Comparison of ENCODE assay signal across 9 mouse cellular contexts in genomic region chr10:123265241-123265790, GRCm38 (mm10). TPM values are rescaled to one million over a fixed set of nuclear protein-coding genes. Genes with fewer than 3 reads are reported as not detected.
DNase-seq lines count a peak whose midpoint lies in the region; ATAC-seq lines count a peak whose summit lies in the region.
"Had no signal": no experiment of that assay in that cellular context is flagged by ENCODE, and none has a peak within 500 bp of the region (broad histone marks: within the 10 kb centered on the region; RNA-seq: fewer than 3 reads in every experiment).

No protein-coding gene starts in this region.

- peak; percentile 8 to 34 for DNase-seq in adrenal gland, adult (ENCODE audit: inconsistent age in 2 of 2, low spot score in 1 of 2)
- DNase-seq in adrenal gland, adult 8-10 months, result no peak
- DNase-seq in lung, adult 18-20 months, result no peak
- DNase-seq in left cerebral cortex, postnatal 36 days (ENCODE audit: low spot score in 2 of 2), result peak; percentile 35 to 37
- no peak for DNase-seq in natural killer cell, adult 2 months (ENCODE audit: low spot score in 2 of 2)

- no peaks in the 10 kb centered on the region for H3K9me3 ChIP-seq in lung, embryonic 15.5 days
- no peaks in the 10 kb centered on the region for H3K9me3 ChIP-seq in heart, embryonic 14.5 days (ENCODE audit: control insufficient read depth, low read length)
- no peaks in the 10 kb centered on the region for H3K9me3 ChIP-seq in neural tube, embryonic 13.5 days

- H3K4me2 ChIP-seq in lung, embryonic 15.5 days, result peak overlapping the region; percentile 98
- H3K4me2 ChIP-seq in heart, embryonic 14.5 days (ENCODE audit: low read length), result peak overlapping the region; percentile 99
- H3K4me2 ChIP-seq in neural tube, embryonic 13.5 days, result peak overlapping the region; percentile 92

- H3K27ac ChIP-seq in lung, embryonic 15.5 days, result no peak overlapping the region
- no peak overlapping the region for H3K27ac ChIP-seq in heart, embryonic 14.5 days (replicated peaks in 1 of 2; ENCODE audit: control insufficient read depth in 1 of 2, insufficient read depth in 1 of 2, low read depth in 2 of 2, low read length in 2 of 2)
- peak overlapping the region; percentile 71 for H3K27ac ChIP-seq in neural tube, embryonic 13.5 days (replicated peaks)

- peak overlapping the region; percentile 52 for H3K4me3 ChIP-seq in lung, embryonic 15.5 days
- H3K4me3 ChIP-seq in heart, embryonic 14.5 days (ENCODE audit: control insufficient read depth in 1 of 2, insufficient read depth in 1 of 2, low read depth in 1 of 2, low read length in 2 of 2), result peak overlapping the region; percentile 50 to 59
- H3K4me3 ChIP-seq in neural tube, embryonic 13.5 days, result peak overlapping the region; percentile 67

- H3K9ac ChIP-seq in lung, embryonic 15.5 days, result peak overlapping the region; percentile 27; the same call in 1 of the 2 replicates
- H3K9ac ChIP-seq in heart, embryonic 14.5 days (ENCODE audit: low read length), result peak overlapping the region; percentile 62
- peak overlapping the region; percentile 83 for H3K9ac ChIP-seq in neural tube, embryonic 13.5 days

- WGBS in lung, embryonic 15.5 days, result under 1% methylated on average over 48 of the region's 50 CpGs
- under 1% methylated on average over 46 of the region's 50 CpGs for WGBS in heart, embryonic 14.5 days
- WGBS in neural tube, embryonic 13.5 days, result under 1% methylated on average over 46 of the region's 50 CpGs

- intact Hi-C loops in left cerebral cortex, postnatal 36 days (cut with DNase I), result no loop called here

- peaks cover 10% of the 10 kb centered on the region; the same call in 1 of the 2 replicates for H3K4me1 ChIP-seq in lung, embryonic 15.5 days
- H3K4me1 ChIP-seq in heart, embryonic 14.5 days (ENCODE audit: control insufficient read depth in 2 of 2, insufficient read depth in 2 of 2, low read length in 2 of 2), result peaks cover 6 to 8% of the 10 kb centered on the region in 2 experiments; a peak in 3 of 4 replicates
- H3K4me1 ChIP-seq in neural tube, embryonic 13.5 days (replicated peaks), result peaks cover 29% of the 10 kb centered on the region

- peak; percentile 36; the same call in 1 of the 2 replicates for ATAC-seq in lung, embryonic 15.5 days (ENCODE audit: borderline replicate concordance, extremely low read depth, low FRiP score, low TSS enrichment)
- no peak for ATAC-seq in heart, embryonic 14.5 days (ENCODE audit: insufficient number of reproducible peaks, insufficient read depth, low FRiP score, low read depth)
- peak; percentile 64 for ATAC-seq in neural tube, embryonic 13.5 days (ENCODE audit: low read depth)

- no peaks in the 10 kb centered on the region for H3K36me3 ChIP-seq in lung, embryonic 15.5 days
- H3K36me3 ChIP-seq in heart, embryonic 14.5 days (ENCODE audit: control insufficient read depth, insufficient read depth, low read length), result no peaks in the 10 kb centered on the region
- no peaks in the 10 kb centered on the region for H3K36me3 ChIP-seq in neural tube, embryonic 13.5 days

- H3K27me3 ChIP-seq in lung, embryonic 15.5 days, result peaks cover 45% of the 10 kb centered on the region
- peaks cover 19% of the 10 kb centered on the region; the same call in 1 of the 2 replicates for H3K27me3 ChIP-seq in heart, embryonic 14.5 days (ENCODE audit: control insufficient read depth, insufficient read depth, low read length)
- H3K27me3 ChIP-seq in neural tube, embryonic 13.5 days, result peaks cover 20% of the 10 kb centered on the region

RNA-seq across cellular contexts. Expression of gene Fam19a2, which starts 1.5 kb away (rescaled TPM):
- total RNA-seq in adrenal gland, adult 8-10 months (2022), result 1 to 10 TPM; 1.3 to 2.2 (median 1.9) TPM
- polyA plus RNA-seq in lung, embryonic 15.5 days (2015; fragmentation: Nextera tagmentation; extraction: Ambion mirVana), result 1.5 and 1.6 TPM in 2 replicates
- 0.51 and 0.54 TPM in 2 replicates for polyA plus RNA-seq in heart, embryonic 14.5 days (2014; fragmentation: Nextera tagmentation; extraction: Ambion mirVana)
- total RNA-seq in left cerebral cortex, postnatal 36 days (2021), result 10 to 100 TPM; 66.6 to 74.9 TPM
- 38.4 and 40.2 TPM in 2 replicates for polyA plus RNA-seq in neural tube, embryonic 13.5 days (2015; fragmentation: Nextera tagmentation; extraction: Ambion mirVana)
- total RNA-seq: common myeloid progenitor, adult 5-6 weeks had no signal

Comparison
In these comparisons a context has a peak if more than half of its experiments do, and no peak if none do; other contexts are left out.
1. DNase-seq: peak in adrenal gland, adult (2 of 2) and left cerebral cortex, postnatal 36 days (2 of 2); none in adrenal gland, adult 8-10 months (single experiment), lung, adult 18-20 months (0 of 2) and natural killer cell, adult 2 months (0 of 2).
2. H3K9ac ChIP-seq: peak in every context shown above with its lines; median percentile 83 in neural tube, embryonic 13.5 days; 62 in heart, embryonic 14.5 days; 27 in lung, embryonic 15.5 days.
3. RNA of gene Fam19a2, which starts 1.5 kb away (polyA plus RNA-seq): 38.4 to 40.2 TPM in neural tube, embryonic 13.5 days; 1.5 to 1.6 TPM in lung, embryonic 15.5 days and 0.51 to 0.54 TPM in heart, embryonic 14.5 days; every median in the first group is over 10 times any median in the second.
4. Peak in every context shown above with its lines, with median percentiles within 50 percentile points of each other: H3K4me2 ChIP-seq and H3K4me3 ChIP-seq.